Mouse (Mus musculus): ENCODE data around the gene Usp17lc. TPM values are rescaled to one million over a fixed set of nuclear protein-coding genes. Genes with fewer than 3 reads are reported as not detected.
"Not testable (repeated sequence)": the region's sequence is repeated elsewhere in the genome, so short reads cannot be mapped to it uniquely, and the experiment has no call there.

The Usp17lc gene
- polyA plus RNA-seq (2015; fragmentation: Nextera tagmentation; extraction: Ambion mirVana) = not detected in 2 replicates

DNA sequence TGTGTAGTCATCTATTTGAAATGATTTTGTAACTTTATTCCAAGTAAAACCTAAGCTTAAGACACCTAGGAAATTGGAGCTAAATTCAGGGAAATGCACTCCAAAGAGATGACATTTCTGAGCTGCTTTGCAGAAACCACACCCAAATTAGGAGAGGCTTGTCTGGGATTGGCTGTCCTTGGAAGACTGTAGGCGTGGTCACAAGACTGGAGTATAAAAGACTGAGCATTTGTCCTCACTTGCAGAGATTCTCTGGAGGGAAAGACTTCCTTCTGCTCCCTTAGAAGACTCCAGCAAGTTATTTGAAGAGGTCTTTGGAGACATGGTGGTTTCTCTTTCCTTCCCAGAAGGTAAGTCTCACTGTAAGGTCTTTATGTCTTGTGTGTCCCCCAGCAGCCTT, at the start of gene Usp17lc:
TSS of gene Usp17lc (plus strand) at position 301 of the 400 bp plus-strand sequence.
- H3K4me1 ChIP-seq (replicated peaks; ENCODE audit: control insufficient read depth, insufficient read depth); H3K27ac ChIP-seq (replicated peaks); H3K9ac ChIP-seq (ENCODE audit: low read length); H3K4me3 ChIP-seq (ENCODE audit: low read depth, low read length); H3K27me3 ChIP-seq (ENCODE audit: control insufficient read depth, insufficient read depth, low read length); DNase-seq (ENCODE audit: low spot score); H3K36me3 ChIP-seq (ENCODE audit: control insufficient read depth, insufficient read depth, low read length); H3K9me3 ChIP-seq (ENCODE audit: control insufficient read depth, low read length); H3K4me2 ChIP-seq (replicated peaks; ENCODE audit: low read depth); ATAC-seq (ENCODE audit: low FRiP score, low TSS enrichment): not testable (repeated sequence)
- 77% methylated on average over 1 of the region's 1 CpGs for WGBS

- Histone ChIP-seq H3K27me3 (ENCODE audit: control insufficient read depth, insufficient read depth, low read length) (no peaks in the 10 kb centered on the region), H3K36me3 (ENCODE audit: control insufficient read depth, insufficient read depth, low read length) (no peaks in the 10 kb centered on the region), H3K9me3 (ENCODE audit: control insufficient read depth, low read length) (no peaks in the 10 kb centered on the region), H3K4me2 (replicated peaks; ENCODE audit: low read depth) (no peak within 1 kb of the TSS), H3K9ac (ENCODE audit: low read length) (no peak within 1 kb of the TSS), H3K27ac (replicated peaks) (no peak within 1 kb of the TSS), H3K4me1 (replicated peaks; ENCODE audit: control insufficient read depth, insufficient read depth) (no peaks in the 10 kb centered on the region), H3K4me3 (ENCODE audit: low read depth, low read length) (no peak within 1 kb of the TSS)
- TF ChIP-seq EP300 (optimal IDR thresholded peaks at IDR 0.05) (no peak), CTCF (IDR thresholded peaks at IDR 0.05; ENCODE audit: low read depth) (no peak)
- DNase-seq (ENCODE audit: low spot score) (no peak), ATAC-seq (ENCODE audit: low FRiP score, low TSS enrichment) (no peak)
These were observed 28.8 kb upstream of the Usp17lc start, which contains the start of gene Olfr603 for GRCm38 (mm10) chr7:103386077-103386476. Gene Olfr603, minus strand, starts transcription at chr7:103386177.

DNA sequence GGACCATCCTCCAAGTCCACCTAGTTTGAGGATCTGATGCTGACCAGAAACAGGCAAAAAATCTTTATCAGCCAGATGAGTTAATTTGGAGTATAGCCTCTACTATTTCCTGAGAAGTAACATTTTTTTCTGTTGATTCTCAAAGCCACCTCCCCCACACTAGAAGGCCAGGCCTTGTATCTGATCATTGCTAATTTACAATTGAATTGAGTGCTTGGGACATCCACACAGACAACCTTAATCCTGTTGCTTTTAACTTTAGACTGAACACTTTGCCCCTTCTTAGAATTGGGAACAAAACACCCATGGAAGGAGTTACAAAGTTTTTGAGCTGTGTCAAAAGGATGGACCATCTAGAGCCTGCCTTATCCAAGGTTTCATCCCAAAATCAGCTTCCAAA, 17.1 kb upstream of the Usp17lc start:
- Histone ChIP-seq H3K27ac (replicated peaks) (no peak overlapping the region), H3K4me3 (ENCODE audit: low read depth, low read length) (no peak overlapping the region), H3K9ac (ENCODE audit: low read length) (no peak overlapping the region), H3K4me2 (replicated peaks; ENCODE audit: low read depth) (no peak overlapping the region), H3K36me3 (ENCODE audit: control insufficient read depth, insufficient read depth, low read length) (no peaks in the 10 kb centered on the region), H3K27me3 (ENCODE audit: control insufficient read depth, insufficient read depth, low read length) (no peaks in the 10 kb centered on the region), H3K4me1 (replicated peaks; ENCODE audit: control insufficient read depth, insufficient read depth) (no peaks in the 10 kb centered on the region), H3K9me3 (ENCODE audit: control insufficient read depth, low read length) (no peaks in the 10 kb centered on the region)
- DNase-seq (ENCODE audit: low spot score) (no peak), ATAC-seq (ENCODE audit: low FRiP score, low TSS enrichment) (no peak)
- TF ChIP-seq CTCF (IDR thresholded peaks at IDR 0.05; ENCODE audit: low read depth) = no peak
- TF ChIP-seq EP300 (optimal IDR thresholded peaks at IDR 0.05) = no peak

- H3K4me1 ChIP-seq (replicated peaks; ENCODE audit: control insufficient read depth, insufficient read depth) = no peaks in the 10 kb centered on the region
- DNase-seq (ENCODE audit: low spot score) (no peak), ATAC-seq (ENCODE audit: low FRiP score, low TSS enrichment) (no peak)
- TF ChIP-seq CTCF (IDR thresholded peaks at IDR 0.05; ENCODE audit: low read depth) (no peak), EP300 (optimal IDR thresholded peaks at IDR 0.05) (no peak)
- no peak overlapping the region for H3K9ac ChIP-seq (ENCODE audit: low read length)
- no peaks in the 10 kb centered on the region for H3K9me3 ChIP-seq (ENCODE audit: control insufficient read depth, low read length)
- H3K4me3 ChIP-seq (ENCODE audit: low read depth, low read length) = no peak overlapping the region
- WGBS = 7% methylated on average over 1 of the region's 1 CpGs
- no peak overlapping the region for H3K27ac ChIP-seq (replicated peaks)
- no peaks in the 10 kb centered on the region for H3K36me3 ChIP-seq (ENCODE audit: control insufficient read depth, insufficient read depth, low read length)
- no peaks in the 10 kb centered on the region for H3K27me3 ChIP-seq (ENCODE audit: control insufficient read depth, insufficient read depth, low read length)
- H3K4me2 ChIP-seq (replicated peaks; ENCODE audit: low read depth) = no peak overlapping the region
These were observed 15.9 kb upstream of the Usp17lc start for GRCm38 (mm10) chr7:103398981-103399380.

DNA sequence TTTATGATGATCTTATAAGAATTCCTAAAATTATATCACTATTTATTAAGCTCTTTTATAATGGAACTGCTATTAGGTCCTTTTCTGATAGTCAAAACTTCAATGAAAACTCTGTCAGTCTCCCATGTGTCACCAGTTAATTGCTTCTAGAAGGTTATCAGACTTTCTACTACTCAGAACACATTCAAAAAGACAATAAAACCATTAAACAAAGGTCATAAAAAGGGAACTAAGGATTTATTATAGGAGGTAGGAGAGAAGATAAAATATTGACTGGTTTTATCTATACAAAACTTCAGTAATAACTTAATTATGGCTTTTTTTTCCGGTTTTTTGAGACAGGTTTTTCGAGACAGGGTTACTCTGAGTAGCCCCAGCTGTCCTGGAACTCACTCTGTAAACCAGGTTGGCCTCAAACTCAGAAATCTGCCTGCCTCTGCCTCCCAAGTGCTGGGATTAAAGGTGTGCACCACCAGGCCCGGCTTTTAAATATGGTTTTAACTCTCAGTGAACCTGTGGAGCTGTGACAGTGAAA, 8.3 kb upstream of the Usp17lc start:
- H3K4me3 ChIP-seq (ENCODE audit: low read depth, low read length); H3K36me3 ChIP-seq (ENCODE audit: control insufficient read depth, insufficient read depth, low read length); H3K27me3 ChIP-seq (ENCODE audit: control insufficient read depth, insufficient read depth, low read length); H3K4me1 ChIP-seq (replicated peaks; ENCODE audit: control insufficient read depth, insufficient read depth); DNase-seq (ENCODE audit: low spot score); H3K27ac ChIP-seq (replicated peaks); ATAC-seq (ENCODE audit: low FRiP score, low TSS enrichment); H3K4me2 ChIP-seq (replicated peaks; ENCODE audit: low read depth); H3K9ac ChIP-seq (ENCODE audit: low read length); H3K9me3 ChIP-seq (ENCODE audit: control insufficient read depth, low read length): not testable (repeated sequence)
- WGBS = 58% methylated on average over 3 of the region's 3 CpGs

DNA sequence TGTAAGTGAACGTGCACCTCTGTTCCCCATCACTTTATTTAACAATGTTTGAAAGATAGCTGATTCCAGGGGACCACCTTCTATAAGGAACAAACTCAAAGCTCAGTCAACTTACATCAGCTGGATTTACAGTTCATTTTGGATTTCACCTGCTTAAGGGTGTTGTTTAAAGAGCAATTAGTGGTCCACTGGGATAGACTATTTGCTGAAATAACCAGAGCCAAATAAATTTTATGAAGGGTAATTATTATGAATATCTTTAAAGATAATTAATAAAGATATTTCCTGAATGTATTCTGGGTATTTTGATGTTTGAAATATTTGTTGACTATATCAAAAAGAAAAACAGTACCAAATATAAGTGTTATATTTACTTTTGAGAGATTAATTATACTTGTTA, 30.5 kb downstream of the Usp17lc start, which contains the start of gene Olfr605:
TSS of gene Olfr605 (minus strand) at position 101 of the 400 bp plus-strand sequence.
- no peaks in the 10 kb centered on the region for H3K27me3 ChIP-seq (ENCODE audit: control insufficient read depth, insufficient read depth, low read length)
- no peak for DNase-seq (ENCODE audit: low spot score)
- H3K36me3 ChIP-seq (ENCODE audit: control insufficient read depth, insufficient read depth, low read length) = no peaks in the 10 kb centered on the region
- TF ChIP-seq CTCF (IDR thresholded peaks at IDR 0.05; ENCODE audit: low read depth) = no peak
- TF ChIP-seq EP300 (optimal IDR thresholded peaks at IDR 0.05) = no peak
- ATAC-seq (ENCODE audit: low FRiP score, low TSS enrichment) = no peak
- no peak within 1 kb of the TSS for H3K4me3 ChIP-seq (ENCODE audit: low read depth, low read length)
- 67% methylated on average over 1 of the region's 1 CpGs for WGBS
- no peak within 1 kb of the TSS for H3K9ac ChIP-seq (ENCODE audit: low read length)
- no peak within 1 kb of the TSS for H3K4me2 ChIP-seq (replicated peaks; ENCODE audit: low read depth)
- H3K9me3 ChIP-seq (ENCODE audit: control insufficient read depth, low read length) = no peaks in the 10 kb centered on the region
- H3K4me1 ChIP-seq (replicated peaks; ENCODE audit: control insufficient read depth, insufficient read depth) = no peaks in the 10 kb centered on the region
- no peak within 1 kb of the TSS for H3K27ac ChIP-seq (replicated peaks)
